Mouse (Mus musculus) bone marrow macrophage, adult 2 months (primary cell): ENCODE measurements around the gene Dennd1a.

ENCODE experiments used
- CTCF ChIP-seq: IDR thresholded peaks from 2 replicates; pipeline ENCODE4 v1.5.1; 2012; ENCODE audit warnings: low read depth, mild to moderate bottlenecking, low read length, moderate library complexity
- POLR2A ChIP-seq: IDR thresholded peaks from 2 replicates; pipeline ENCODE4 v1.6.1; 2012; ENCODE audit warnings: mild to moderate bottlenecking, low read depth, low read length, borderline replicate concordance

GRCm38 (mm10) chr2:37969713-37970485 lies 317.3 kb downstream of the Dennd1a start:
- TF ChIP-seq CTCF (no peak), POLR2A (no peak)
